Mouse (Mus musculus): ENCODE measurements around the gene Riok1. TPM values are rescaled to one million over a fixed set of nuclear protein-coding genes. Genes with fewer than 3 reads are reported as not detected.
A peak's percentile ranks its signal among the peaks of the same experiment; 100 is the strongest.

Gene Riok1
- total and polyA plus RNA-seq, 3 experiments: 30.8 to 77.7 (median 66.3) TPM

DNA sequence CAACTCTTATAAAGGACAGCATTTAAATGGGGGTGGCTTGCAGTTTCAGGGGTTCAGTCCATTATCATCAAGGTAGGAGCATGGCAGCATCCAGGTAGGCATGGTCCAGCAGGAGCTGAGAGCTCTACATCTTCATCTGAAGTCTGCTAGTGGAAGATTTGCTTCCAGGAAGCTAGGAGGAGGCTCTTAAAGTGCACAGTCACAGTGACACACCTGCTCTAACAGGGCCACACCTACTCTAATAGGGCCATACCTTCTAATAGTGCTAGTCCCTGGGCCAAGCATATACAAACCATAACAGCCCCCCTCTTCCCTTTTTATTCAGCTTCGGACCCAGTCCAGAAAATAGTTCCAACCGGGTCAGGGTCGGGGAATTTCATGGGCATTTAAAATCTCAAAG is 37.1 kb upstream of the Riok1 start:
- H3K36me3 ChIP-seq (replicated peaks): no peaks in the 10 kb centered on the region
- TF ChIP-seq TAL1 (conservative IDR thresholded peaks at IDR 0.05; ENCODE audit: low read depth, low read length) (no peak), GATA2 (IDR thresholded peaks at IDR 0.05; ENCODE audit: borderline replicate concordance, low read depth, low read length) (no peak), POLR2AphosphoS5 (IDR thresholded peaks at IDR 0.05; ENCODE audit: insufficient replicate concordance, low read depth, low read length) (no peak), CTCF (IDR thresholded peaks at IDR 0.05; ENCODE audit: low read depth, low read length) (no peak), GATA1 (IDR thresholded peaks at IDR 0.05; ENCODE audit: borderline replicate concordance, low read length) (no peak)
- H3K27me3 ChIP-seq (ENCODE audit: insufficient read depth, low read length): peaks cover 48% of the 10 kb centered on the region
- H3K4me1 ChIP-seq (ENCODE audit: insufficient read depth, low read depth, low read length): peaks cover 9% of the 10 kb centered on the region; the same call in 1 of the 2 replicates
- no peak overlapping the region for H3K4me3 ChIP-seq (ENCODE audit: low read depth, low read length)
- no peak for ATAC-seq (ENCODE audit: extremely low read depth, insufficient number of reproducible peaks, low FRiP score, poor library complexity, severe bottlenecking)
- peaks cover 4% of the 10 kb centered on the region; the same call in 1 of the 2 replicates for H3K9me3 ChIP-seq (replicated peaks)
- no peak for DNase-seq (ENCODE audit: low spot score)

DNA sequence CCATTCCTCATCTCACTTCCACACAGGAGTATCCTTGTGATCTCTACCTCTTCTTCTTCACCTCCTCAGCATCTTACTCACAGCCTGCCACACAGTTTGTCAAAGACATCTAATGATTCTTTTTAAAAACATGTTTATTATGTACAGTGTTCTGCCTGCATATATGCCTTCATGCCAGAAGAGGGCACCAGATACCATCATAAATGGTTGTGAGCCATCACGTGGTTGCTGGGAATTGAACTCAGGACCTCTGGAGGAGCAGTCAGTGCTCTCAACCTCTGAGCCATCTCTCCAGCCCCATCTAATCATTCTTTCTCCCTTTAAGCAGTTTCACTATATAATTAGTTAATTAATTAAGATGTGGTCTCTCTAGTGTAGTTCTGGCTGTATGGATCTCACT is 34.3 kb upstream of the Riok1 start:
- Histone ChIP-seq H3K9me3 (replicated peaks) (peaks cover 4% of the 10 kb centered on the region; the same call in 1 of the 2 replicates), H3K27me3 (ENCODE audit: insufficient read depth, low read length) (peaks cover 51% of the 10 kb centered on the region), H3K4me1 (ENCODE audit: insufficient read depth, low read depth, low read length) (peaks cover 6% of the 10 kb centered on the region; the same call in 1 of the 2 replicates), H3K36me3 (replicated peaks) (no peaks in the 10 kb centered on the region), H3K4me3 (ENCODE audit: low read depth, low read length) (no peak overlapping the region)
- ATAC-seq (ENCODE audit: extremely low read depth, insufficient number of reproducible peaks, low FRiP score, poor library complexity, severe bottlenecking) (no peak), DNase-seq (ENCODE audit: low spot score) (no peak)
- TF ChIP-seq TAL1 (conservative IDR thresholded peaks at IDR 0.05; ENCODE audit: low read depth, low read length) (no peak), CTCF (IDR thresholded peaks at IDR 0.05; ENCODE audit: low read depth, low read length) (0 out of 2 replicates have a peak, but pooled peaks have one; percentile 12)

DNA sequence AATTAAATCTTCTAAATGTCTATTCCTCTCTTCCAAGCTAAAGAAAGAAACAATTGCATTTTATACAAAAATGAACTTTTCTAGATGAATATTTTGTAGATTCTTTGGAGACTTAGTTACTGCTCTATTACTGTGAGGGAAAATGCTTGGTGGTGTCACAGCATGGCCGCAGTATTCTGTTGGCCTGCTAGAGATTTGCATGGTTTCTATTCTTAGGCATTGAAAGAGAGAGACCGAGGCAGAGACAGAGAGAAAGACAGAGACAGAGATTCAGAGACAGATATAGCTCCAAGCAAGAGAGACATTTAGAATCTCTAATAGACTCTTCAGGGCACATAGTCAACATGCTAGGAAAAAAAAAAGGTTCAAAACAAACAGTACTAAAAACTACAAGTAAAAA is 28.8 kb upstream of the Riok1 start:
- Histone ChIP-seq H3K4me1 (ENCODE audit: insufficient read depth, low read depth, low read length) (peaks cover 16% of the 10 kb centered on the region), H3K9me3 (replicated peaks) (peaks cover under 1% of the 10 kb centered on the region; the same call in 1 of the 2 replicates), H3K36me3 (replicated peaks) (peaks cover 5% of the 10 kb centered on the region), H3K4me3 (ENCODE audit: low read depth, low read length) (no peak overlapping the region), H3K27me3 (ENCODE audit: insufficient read depth, low read length) (peaks cover 15% of the 10 kb centered on the region)
- ATAC-seq (ENCODE audit: extremely low read depth, insufficient number of reproducible peaks, low FRiP score, poor library complexity, severe bottlenecking) (no peak), DNase-seq (ENCODE audit: low spot score) (no peak)
- TF ChIP-seq TAL1 (conservative IDR thresholded peaks at IDR 0.05; ENCODE audit: low read depth, low read length) (no peak), POLR2AphosphoS5 (IDR thresholded peaks at IDR 0.05; ENCODE audit: insufficient replicate concordance, low read depth, low read length) (no peak), CTCF (IDR thresholded peaks at IDR 0.05; ENCODE audit: low read depth, low read length) (no peak), GATA1 (IDR thresholded peaks at IDR 0.05; ENCODE audit: borderline replicate concordance, low read length) (no peak), GATA2 (IDR thresholded peaks at IDR 0.05; ENCODE audit: borderline replicate concordance, low read depth, low read length) (no peak)

DNA sequence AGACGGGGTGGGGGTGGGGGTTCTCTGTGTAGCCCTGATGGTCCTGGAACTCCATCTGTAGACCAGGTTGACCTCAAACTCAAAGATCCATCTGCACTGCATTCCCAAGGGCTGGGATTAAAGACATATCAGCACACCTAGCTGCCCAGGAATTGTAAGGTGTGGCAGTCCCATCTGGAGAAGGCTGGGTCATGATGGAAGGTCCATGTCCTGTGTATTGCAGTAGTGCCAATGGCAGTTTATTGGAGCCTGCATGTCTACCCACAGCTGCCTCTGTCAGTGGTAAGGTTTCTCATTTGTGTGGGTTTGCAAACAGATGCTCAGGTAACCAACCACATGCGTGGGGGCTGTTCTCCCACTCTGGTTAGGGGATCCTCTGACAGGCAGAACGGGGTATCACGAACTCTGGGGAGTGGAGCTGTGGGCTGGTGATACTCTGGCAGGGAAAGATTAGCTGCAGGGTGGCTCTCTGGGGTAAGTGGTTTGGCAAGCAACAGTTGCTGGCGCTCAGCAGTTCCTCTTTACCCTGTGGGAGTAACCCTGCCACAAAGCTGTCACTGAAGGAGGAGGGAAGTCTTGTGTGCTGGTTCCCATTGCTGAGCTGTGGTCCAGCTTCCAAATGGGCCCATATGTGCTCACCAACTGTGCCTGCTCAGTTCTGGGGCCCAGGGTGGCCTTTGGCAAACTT is 26.9 kb upstream of the Riok1 start:
- TF ChIP-seq CTCF (IDR thresholded peaks at IDR 0.05; ENCODE audit: low read depth, low read length) (no peak), GATA2 (IDR thresholded peaks at IDR 0.05; ENCODE audit: borderline replicate concordance, low read depth, low read length) (no peak), POLR2AphosphoS5 (IDR thresholded peaks at IDR 0.05; ENCODE audit: insufficient replicate concordance, low read depth, low read length) (no peak), TAL1 (conservative IDR thresholded peaks at IDR 0.05; ENCODE audit: low read depth, low read length) (peak; percentile 60), GATA1 (IDR thresholded peaks at IDR 0.05; ENCODE audit: borderline replicate concordance, low read length) (no peak)
- Histone ChIP-seq H3K4me1 (ENCODE audit: insufficient read depth, low read depth, low read length) (peaks cover 16% of the 10 kb centered on the region), H3K36me3 (replicated peaks) (peaks cover 5% of the 10 kb centered on the region), H3K9me3 (replicated peaks) (no peaks in the 10 kb centered on the region), H3K27me3 (ENCODE audit: insufficient read depth, low read length) (peaks cover 6% of the 10 kb centered on the region; the same call in 1 of the 2 replicates), H3K4me3 (ENCODE audit: low read depth, low read length) (no peak overlapping the region; the same call in 1 of the 2 replicates)
- DNase-seq (ENCODE audit: low spot score) (peak; percentile 59), ATAC-seq (ENCODE audit: extremely low read depth, insufficient number of reproducible peaks, low FRiP score, poor library complexity, severe bottlenecking) (peak; percentile 54)

DNA sequence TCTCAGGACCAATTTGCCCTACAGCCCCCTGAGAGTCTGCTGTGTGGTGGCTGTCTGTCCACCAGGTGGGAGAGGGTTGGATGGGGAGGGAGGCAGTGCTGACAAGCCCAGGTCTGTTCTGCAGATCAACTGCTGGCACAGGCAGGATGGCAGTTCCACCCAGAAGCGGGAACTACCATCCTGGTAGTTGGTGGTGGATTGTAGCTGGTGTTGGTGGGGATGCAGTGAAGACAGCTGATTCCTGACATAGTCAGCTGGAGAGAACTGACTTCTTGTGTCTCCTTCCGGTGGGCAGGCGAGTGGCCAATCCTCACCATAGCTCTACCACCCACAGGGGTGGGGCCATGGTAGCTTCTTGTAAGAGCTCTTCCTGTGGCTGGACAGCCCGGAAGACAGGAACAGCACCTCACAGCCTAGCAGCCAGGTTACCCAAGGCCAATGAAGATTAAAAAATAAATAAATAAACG is 26.3 kb upstream of the Riok1 start:
- H3K4me1 ChIP-seq (ENCODE audit: insufficient read depth, low read depth, low read length): peaks cover 16% of the 10 kb centered on the region
- H3K36me3 ChIP-seq (replicated peaks): peaks cover 5% of the 10 kb centered on the region
- H3K4me3 ChIP-seq (ENCODE audit: low read depth, low read length): no peak overlapping the region
- no peak for TF ChIP-seq POLR2AphosphoS5 (IDR thresholded peaks at IDR 0.05; ENCODE audit: insufficient replicate concordance, low read depth, low read length)
- no peak for TF ChIP-seq CTCF (IDR thresholded peaks at IDR 0.05; ENCODE audit: low read depth, low read length)
- TF ChIP-seq GATA2 (IDR thresholded peaks at IDR 0.05; ENCODE audit: borderline replicate concordance, low read depth, low read length): no peak
- TF ChIP-seq TAL1 (conservative IDR thresholded peaks at IDR 0.05; ENCODE audit: low read depth, low read length): no peak
- TF ChIP-seq GATA1 (IDR thresholded peaks at IDR 0.05; ENCODE audit: borderline replicate concordance, low read length): no peak
- DNase-seq (ENCODE audit: low spot score): no peak
- no peaks in the 10 kb centered on the region for H3K9me3 ChIP-seq (replicated peaks)
- peaks cover 4% of the 10 kb centered on the region; the same call in 1 of the 2 replicates for H3K27me3 ChIP-seq (ENCODE audit: insufficient read depth, low read length)
- no peak for ATAC-seq (ENCODE audit: extremely low read depth, insufficient number of reproducible peaks, low FRiP score, poor library complexity, severe bottlenecking)

DNA sequence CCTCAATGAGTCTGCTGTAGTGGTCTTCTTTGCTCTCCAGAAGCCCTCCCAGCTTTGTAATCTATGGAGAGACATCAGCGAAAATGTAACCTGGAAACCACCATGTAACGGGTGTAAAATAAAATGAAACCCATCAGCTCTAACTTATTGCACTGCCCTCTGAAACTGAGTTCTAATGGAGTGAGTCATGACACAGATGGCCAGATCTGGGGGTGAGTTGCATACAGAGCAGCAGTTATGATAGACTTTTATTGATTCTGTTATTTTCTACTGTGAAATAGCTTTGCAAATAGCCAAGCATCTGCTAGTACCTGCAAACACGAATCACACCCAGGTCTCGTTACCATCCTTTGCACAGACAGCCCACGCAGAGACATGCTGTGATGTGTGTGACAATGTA is 24.4 kb upstream of the Riok1 start:
- no peak overlapping the region for H3K4me3 ChIP-seq (ENCODE audit: low read depth, low read length)
- H3K36me3 ChIP-seq (replicated peaks): peaks cover 5% of the 10 kb centered on the region
- H3K27me3 ChIP-seq (ENCODE audit: insufficient read depth, low read length): no peaks in the 10 kb centered on the region
- DNase-seq (ENCODE audit: low spot score) (no peak), ATAC-seq (ENCODE audit: extremely low read depth, insufficient number of reproducible peaks, low FRiP score, poor library complexity, severe bottlenecking) (no peak)
- H3K4me1 ChIP-seq (ENCODE audit: insufficient read depth, low read depth, low read length): peaks cover 19% of the 10 kb centered on the region
- H3K9me3 ChIP-seq (replicated peaks): no peaks in the 10 kb centered on the region
- TF ChIP-seq GATA2 (IDR thresholded peaks at IDR 0.05; ENCODE audit: borderline replicate concordance, low read depth, low read length) (no peak), CTCF (IDR thresholded peaks at IDR 0.05; ENCODE audit: low read depth, low read length) (no peak), POLR2AphosphoS5 (IDR thresholded peaks at IDR 0.05; ENCODE audit: insufficient replicate concordance, low read depth, low read length) (no peak), TAL1 (conservative IDR thresholded peaks at IDR 0.05; ENCODE audit: low read depth, low read length) (no peak), GATA1 (IDR thresholded peaks at IDR 0.05; ENCODE audit: borderline replicate concordance, low read length) (no peak)
